Mouse (Mus musculus): ENCODE measurements around the gene Lama2. TPM values are rescaled to one million over a fixed set of nuclear protein-coding genes. Genes with fewer than 3 reads are reported as not detected.

Lama2 gene
- polyA plus RNA-seq, 1 experiment: 2.9 TPM

- WGBS: 62% methylated on average over 2 of the region's 2 CpGs
- TF ChIP-seq CTCF (IDR thresholded peaks at IDR 0.05; ENCODE audit: borderline replicate concordance, control insufficient read depth, extremely low read depth, insufficient read depth, low read length, poor library complexity): no peak
- no peak for TF ChIP-seq POLR2A (IDR thresholded peaks at IDR 0.05; ENCODE audit: control insufficient read depth, extremely low read depth, insufficient read depth, low read length, poor library complexity)
- H3K27me3 ChIP-seq (ENCODE audit: control insufficient read depth, insufficient read depth, low read length): no peaks in the 10 kb centered on the region
- H3K4me1 ChIP-seq (replicated peaks; ENCODE audit: control insufficient read depth, insufficient read depth, low read length): no peaks in the 10 kb centered on the region
- no peaks in the 10 kb centered on the region for H3K36me3 ChIP-seq (ENCODE audit: control insufficient read depth, insufficient read depth, low read length)
- H3K27ac ChIP-seq (ENCODE audit: control insufficient read depth, insufficient read depth, low read length): no peak overlapping the region
- no peak for DNase-seq
- no peak overlapping the region for H3K4me3 ChIP-seq (ENCODE audit: control insufficient read depth, insufficient read depth, low read length)
These were observed 354.8 kb downstream of the Lama2 start for GRCm38 (mm10) chr10:27264713-27265112.

GRCm38 (mm10) chr10:27249741-27250140, 369.8 kb downstream of the Lama2 start:
- WGBS: 96% methylated on average over 1 of the region's 1 CpGs
- DNase-seq: no peak
- Histone ChIP-seq H3K36me3 (ENCODE audit: control insufficient read depth, insufficient read depth, low read length) (no peaks in the 10 kb centered on the region), H3K4me1 (replicated peaks; ENCODE audit: control insufficient read depth, insufficient read depth, low read length) (no peaks in the 10 kb centered on the region), H3K27ac (ENCODE audit: control insufficient read depth, insufficient read depth, low read length) (no peak overlapping the region), H3K27me3 (ENCODE audit: control insufficient read depth, insufficient read depth, low read length) (no peaks in the 10 kb centered on the region), H3K4me3 (ENCODE audit: control insufficient read depth, insufficient read depth, low read length) (no peak overlapping the region)
- TF ChIP-seq POLR2A (IDR thresholded peaks at IDR 0.05; ENCODE audit: control insufficient read depth, extremely low read depth, insufficient read depth, low read length, poor library complexity) (no peak), CTCF (IDR thresholded peaks at IDR 0.05; ENCODE audit: borderline replicate concordance, control insufficient read depth, extremely low read depth, insufficient read depth, low read length, poor library complexity) (no peak)

- Histone ChIP-seq H3K4me1 (replicated peaks; ENCODE audit: control insufficient read depth, insufficient read depth, low read length) (no peaks in the 10 kb centered on the region), H3K27ac (ENCODE audit: control insufficient read depth, insufficient read depth, low read length) (no peak overlapping the region), H3K36me3 (ENCODE audit: control insufficient read depth, insufficient read depth, low read length) (no peaks in the 10 kb centered on the region), H3K27me3 (ENCODE audit: control insufficient read depth, insufficient read depth, low read length) (no peaks in the 10 kb centered on the region), H3K4me3 (ENCODE audit: control insufficient read depth, insufficient read depth, low read length) (no peak overlapping the region)
- TF ChIP-seq POLR2A (IDR thresholded peaks at IDR 0.05; ENCODE audit: control insufficient read depth, extremely low read depth, insufficient read depth, low read length, poor library complexity) (no peak), CTCF (IDR thresholded peaks at IDR 0.05; ENCODE audit: borderline replicate concordance, control insufficient read depth, extremely low read depth, insufficient read depth, low read length, poor library complexity) (no peak)
- no peak for DNase-seq
- WGBS: 83% methylated on average over 4 of the region's 4 CpGs
These were observed 384.8 kb downstream of the Lama2 start for GRCm38 (mm10) chr10:27234755-27235154.

GRCm38 (mm10) chr10:27233577-27233976, 386.0 kb downstream of the Lama2 start:
- no peaks in the 10 kb centered on the region for H3K36me3 ChIP-seq (ENCODE audit: control insufficient read depth, insufficient read depth, low read length)
- TF ChIP-seq CTCF (IDR thresholded peaks at IDR 0.05; ENCODE audit: borderline replicate concordance, control insufficient read depth, extremely low read depth, insufficient read depth, low read length, poor library complexity) (no peak), POLR2A (IDR thresholded peaks at IDR 0.05; ENCODE audit: control insufficient read depth, extremely low read depth, insufficient read depth, low read length, poor library complexity) (no peak)
- H3K4me3 ChIP-seq (ENCODE audit: control insufficient read depth, insufficient read depth, low read length): no peak overlapping the region
- H3K27me3 ChIP-seq (ENCODE audit: control insufficient read depth, insufficient read depth, low read length): no peaks in the 10 kb centered on the region
- no peaks in the 10 kb centered on the region for H3K4me1 ChIP-seq (replicated peaks; ENCODE audit: control insufficient read depth, insufficient read depth, low read length)
- H3K27ac ChIP-seq (ENCODE audit: control insufficient read depth, insufficient read depth, low read length): no peak overlapping the region
- DNase-seq: no peak
- 89% methylated on average over 5 of the region's 5 CpGs for WGBS

GRCm38 (mm10) chr10:27223815-27224375, 395.7 kb downstream of the Lama2 start:
- no peaks in the 10 kb centered on the region for H3K27me3 ChIP-seq (ENCODE audit: control insufficient read depth, insufficient read depth, low read length)
- H3K27ac ChIP-seq (ENCODE audit: control insufficient read depth, insufficient read depth, low read length): no peak overlapping the region
- no peak for TF ChIP-seq POLR2A (IDR thresholded peaks at IDR 0.05; ENCODE audit: control insufficient read depth, extremely low read depth, insufficient read depth, low read length, poor library complexity)
- TF ChIP-seq CTCF (IDR thresholded peaks at IDR 0.05; ENCODE audit: borderline replicate concordance, control insufficient read depth, extremely low read depth, insufficient read depth, low read length, poor library complexity): no peak
- DNase-seq: no peak
- H3K4me1 ChIP-seq (replicated peaks; ENCODE audit: control insufficient read depth, insufficient read depth, low read length): no peaks in the 10 kb centered on the region
- no peaks in the 10 kb centered on the region for H3K36me3 ChIP-seq (ENCODE audit: control insufficient read depth, insufficient read depth, low read length)
- WGBS: 91% methylated on average over 8 of the region's 8 CpGs
- H3K4me3 ChIP-seq (ENCODE audit: control insufficient read depth, insufficient read depth, low read length): no peak overlapping the region

GRCm38 (mm10) chr10:27222639-27223315, 396.8 kb downstream of the Lama2 start:
- Histone ChIP-seq H3K4me3 (ENCODE audit: control insufficient read depth, insufficient read depth, low read length) (no peak overlapping the region), H3K36me3 (ENCODE audit: control insufficient read depth, insufficient read depth, low read length) (no peaks in the 10 kb centered on the region), H3K27me3 (ENCODE audit: control insufficient read depth, insufficient read depth, low read length) (no peaks in the 10 kb centered on the region), H3K27ac (ENCODE audit: control insufficient read depth, insufficient read depth, low read length) (no peak overlapping the region), H3K4me1 (replicated peaks; ENCODE audit: control insufficient read depth, insufficient read depth, low read length) (no peaks in the 10 kb centered on the region)
- 90% methylated on average over 6 of the region's 6 CpGs for WGBS
- no peak for DNase-seq
- no peak for TF ChIP-seq POLR2A (IDR thresholded peaks at IDR 0.05; ENCODE audit: control insufficient read depth, extremely low read depth, insufficient read depth, low read length, poor library complexity)
- no peak for TF ChIP-seq CTCF (IDR thresholded peaks at IDR 0.05; ENCODE audit: borderline replicate concordance, control insufficient read depth, extremely low read depth, insufficient read depth, low read length, poor library complexity)
